Mouse (Mus musculus): ENCODE measurements around the gene Slco3a1.

The Slco3a1 gene

GRCm38 (mm10) chr7:74381051-74381450 is 173.5 kb downstream of the Slco3a1 start:
- DNase-seq (ENCODE audit: low spot score): no peak

DNA sequence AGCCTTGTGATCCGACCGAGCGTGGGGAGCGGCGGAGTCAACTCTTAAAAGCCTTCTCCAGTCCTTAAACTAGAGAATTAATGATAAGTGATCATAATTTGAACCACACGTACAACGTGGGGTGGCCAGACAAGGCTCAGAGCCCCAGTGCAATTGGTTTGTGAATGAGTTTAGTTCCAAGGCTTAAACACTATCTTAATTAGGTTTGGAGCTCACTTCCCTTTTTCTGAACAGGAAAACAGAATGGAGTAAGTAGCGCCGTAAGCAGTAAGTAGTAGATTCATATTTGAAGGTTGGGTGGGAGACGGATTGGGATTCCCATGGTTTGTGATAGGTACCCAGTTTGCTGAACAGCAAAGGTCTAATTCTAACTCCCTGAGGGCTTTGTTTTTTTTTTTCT is 176.7 kb downstream of the Slco3a1 start:
- DNase-seq (ENCODE audit: low spot score): no peak

DNA sequence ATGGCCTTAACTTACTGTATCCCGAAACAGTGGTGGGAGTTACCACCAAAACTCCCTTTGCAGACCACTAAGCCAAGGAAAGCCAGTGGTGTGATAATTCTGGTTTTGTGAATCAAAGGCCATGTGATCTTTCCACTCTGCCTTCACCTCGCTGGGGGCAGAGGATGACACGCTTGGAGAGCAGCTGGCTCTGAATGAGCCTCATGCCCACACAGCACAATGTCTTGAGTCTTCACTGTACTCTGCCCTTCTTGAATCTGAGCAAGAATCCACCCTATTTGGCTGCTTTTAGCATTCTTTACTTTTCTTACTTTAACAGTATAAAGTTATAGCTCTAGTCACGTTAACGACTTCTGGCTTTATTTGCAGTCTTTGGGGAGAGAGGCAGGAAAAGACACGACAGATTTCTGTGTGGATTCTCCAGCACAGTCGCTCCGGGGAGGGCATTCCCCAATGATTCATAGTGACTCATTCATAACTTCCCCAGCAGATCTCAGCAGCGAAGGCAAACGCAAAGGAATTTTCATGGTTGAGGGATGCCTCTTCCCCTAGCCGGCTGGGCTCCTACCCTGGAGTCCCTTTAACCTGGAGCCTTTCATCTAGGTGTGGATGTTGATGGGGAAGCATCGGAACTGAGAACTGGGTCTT is 178.1 kb downstream of the Slco3a1 start:
- no peak for DNase-seq (ENCODE audit: low spot score)

GRCm38 (mm10) chr7:74375174-74375957 is 179.2 kb downstream of the Slco3a1 start:
- DNase-seq (ENCODE audit: low spot score): no peak

DNA sequence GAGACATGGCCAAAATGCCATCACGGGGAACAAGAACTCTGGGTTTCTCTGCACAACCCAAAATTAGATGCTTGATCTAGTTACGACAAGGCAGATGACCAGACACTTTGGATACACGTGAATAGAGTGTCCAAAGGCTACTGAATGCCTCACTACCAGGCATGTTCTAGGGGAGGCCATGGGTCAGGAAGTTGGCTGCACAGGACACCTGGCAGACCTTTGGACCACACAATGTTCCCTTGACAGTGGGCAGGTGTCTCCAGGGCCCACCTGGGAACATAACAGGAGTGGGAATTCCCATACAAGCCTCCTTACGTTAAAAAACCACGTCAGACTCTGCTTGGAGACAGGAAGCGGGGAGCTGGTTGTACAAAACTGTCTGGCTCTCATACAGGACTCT is 181.5 kb downstream of the Slco3a1 start:
- DNase-seq (ENCODE audit: low spot score): no peak

DNA sequence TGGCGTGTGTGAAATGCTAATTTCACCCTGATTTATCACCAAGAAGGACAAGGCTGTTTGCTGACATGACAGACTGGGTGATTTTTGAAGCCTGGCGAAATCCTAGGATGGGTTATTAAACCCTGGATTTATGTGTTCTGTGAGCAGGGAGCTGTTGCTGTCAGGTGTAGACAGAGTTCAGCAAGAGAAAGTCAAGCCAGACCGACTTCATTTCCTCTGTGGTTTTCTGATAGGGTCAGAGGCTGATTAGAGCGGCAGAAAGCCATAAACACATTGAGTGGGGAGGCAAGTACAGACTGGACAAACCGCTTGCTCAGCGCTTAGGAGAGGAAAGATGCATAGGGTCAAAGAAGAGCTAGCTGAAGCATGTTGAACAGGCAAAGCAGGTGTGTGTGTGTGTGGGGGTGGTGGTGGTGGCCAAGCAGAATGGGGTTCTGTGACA is 182.4 kb downstream of the Slco3a1 start:
- DNase-seq (ENCODE audit: low spot score): no peak

DNA sequence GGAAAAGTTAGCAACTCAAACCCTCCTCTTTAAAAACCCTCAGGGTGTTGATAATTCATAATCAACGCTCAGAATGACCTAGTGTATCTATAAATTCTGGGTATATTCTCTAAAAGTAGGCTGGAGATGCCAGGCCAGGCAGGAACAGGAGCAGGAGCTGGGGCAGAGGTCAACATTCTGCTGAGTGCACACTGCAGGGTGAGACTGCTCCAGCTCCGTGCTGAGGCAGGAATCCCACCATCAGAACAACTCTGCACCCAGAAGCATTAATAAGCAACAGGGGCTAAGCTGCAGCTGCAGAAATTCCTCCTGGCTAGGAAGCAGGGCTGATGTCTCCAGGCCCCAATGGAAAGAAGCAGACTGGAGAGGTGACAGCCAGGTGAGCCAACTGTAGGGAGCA is 182.9 kb downstream of the Slco3a1 start:
- DNase-seq (ENCODE audit: low spot score): no peak

DNA sequence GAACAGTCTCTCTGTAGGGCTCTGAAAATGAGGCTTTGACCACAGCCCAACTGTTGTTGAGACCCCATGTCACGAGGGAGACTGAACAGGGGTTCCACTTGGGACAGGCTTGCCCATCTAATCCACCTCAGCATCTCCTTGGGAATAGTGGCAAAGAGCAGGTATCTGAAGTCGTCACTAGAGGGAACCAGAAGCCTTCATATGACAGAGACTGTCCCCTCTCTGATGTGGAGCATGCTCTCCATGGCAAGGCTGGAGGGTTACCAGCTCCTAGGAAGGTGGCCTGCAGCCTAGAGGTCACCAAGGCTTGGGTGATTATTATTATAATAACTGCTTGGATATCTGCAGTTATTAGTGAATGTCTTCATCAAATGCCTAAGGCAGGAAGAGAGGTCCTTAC is 183.4 kb downstream of the Slco3a1 start:
- no peak for DNase-seq (ENCODE audit: low spot score)

GRCm38 (mm10) chr7:74369657-74370056 is 184.9 kb downstream of the Slco3a1 start:
- peak; percentile 12 for DNase-seq (ENCODE audit: low spot score)

DNA sequence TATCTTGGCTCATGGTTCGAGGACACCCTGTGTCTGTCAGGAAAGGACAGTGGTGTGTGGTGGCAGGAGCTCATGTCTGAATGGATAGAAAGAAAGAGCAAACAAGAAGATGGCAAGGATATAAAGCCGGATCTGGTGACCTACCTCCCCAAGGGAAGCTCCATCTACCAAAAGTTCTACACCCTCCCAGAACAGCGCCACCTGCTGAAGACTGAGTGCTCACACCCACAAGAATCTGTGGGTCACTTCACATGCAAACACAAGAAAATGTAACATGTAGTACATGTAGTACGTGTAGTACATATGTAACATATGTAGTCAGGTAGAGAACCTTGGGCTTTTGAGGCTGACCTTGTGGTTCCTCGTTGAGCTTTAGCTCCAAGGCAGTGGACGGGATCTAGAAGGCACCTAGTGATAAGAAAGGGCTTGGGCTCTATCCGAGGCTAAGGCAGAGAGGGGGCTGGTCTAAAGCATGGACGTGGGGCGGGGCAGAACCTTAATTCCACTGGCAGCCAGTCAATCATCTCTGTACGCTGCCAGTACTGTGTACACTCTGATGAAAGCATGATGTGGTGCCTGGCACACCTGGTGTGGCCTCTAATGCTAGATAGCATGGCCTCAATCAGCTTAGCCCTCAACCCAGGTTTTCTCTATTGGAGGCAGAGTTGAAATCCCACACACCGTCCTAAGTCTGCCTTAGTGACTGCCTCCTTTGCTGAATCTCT is 186.2 kb downstream of the Slco3a1 start:
- no peak for DNase-seq (ENCODE audit: low spot score)

GRCm38 (mm10) chr7:74367350-74367749 is 187.2 kb downstream of the Slco3a1 start:
- DNase-seq (ENCODE audit: low spot score): no peak

GRCm38 (mm10) chr7:74365623-74366022 is 189.0 kb downstream of the Slco3a1 start:
- no peak for DNase-seq (ENCODE audit: low spot score)

- DNase-seq (ENCODE audit: low spot score): no peak
Measured at GRCm38 (mm10) chr7:74364956-74365355, 189.6 kb downstream of the Slco3a1 start.

- DNase-seq (ENCODE audit: low spot score): no peak
Measured at GRCm38 (mm10) chr7:74363440-74363839, 191.1 kb downstream of the Slco3a1 start.

DNA sequence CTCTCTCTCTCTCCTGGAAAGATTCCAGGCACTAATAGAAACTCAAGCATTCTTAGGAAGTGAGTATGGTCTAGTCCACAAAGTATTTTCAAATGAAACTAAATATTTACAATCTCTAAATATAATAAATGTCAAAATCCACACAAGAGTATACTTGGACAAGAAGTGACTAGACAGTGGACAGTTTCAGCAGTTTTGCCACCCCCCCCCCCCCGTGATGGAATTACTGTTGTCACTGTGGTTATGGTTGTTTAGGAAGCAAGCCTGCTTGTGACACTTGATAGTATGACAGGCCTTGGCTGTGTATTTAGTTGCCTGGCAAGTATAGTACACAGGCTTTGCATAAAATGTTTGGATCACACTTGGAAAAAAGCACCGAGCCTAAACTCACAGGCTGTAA is 192.9 kb downstream of the Slco3a1 start:
- no peak for DNase-seq (ENCODE audit: low spot score)

GRCm38 (mm10) chr7:74357027-74357426 is 197.6 kb downstream of the Slco3a1 start:
- DNase-seq (ENCODE audit: low spot score): no peak

DNA sequence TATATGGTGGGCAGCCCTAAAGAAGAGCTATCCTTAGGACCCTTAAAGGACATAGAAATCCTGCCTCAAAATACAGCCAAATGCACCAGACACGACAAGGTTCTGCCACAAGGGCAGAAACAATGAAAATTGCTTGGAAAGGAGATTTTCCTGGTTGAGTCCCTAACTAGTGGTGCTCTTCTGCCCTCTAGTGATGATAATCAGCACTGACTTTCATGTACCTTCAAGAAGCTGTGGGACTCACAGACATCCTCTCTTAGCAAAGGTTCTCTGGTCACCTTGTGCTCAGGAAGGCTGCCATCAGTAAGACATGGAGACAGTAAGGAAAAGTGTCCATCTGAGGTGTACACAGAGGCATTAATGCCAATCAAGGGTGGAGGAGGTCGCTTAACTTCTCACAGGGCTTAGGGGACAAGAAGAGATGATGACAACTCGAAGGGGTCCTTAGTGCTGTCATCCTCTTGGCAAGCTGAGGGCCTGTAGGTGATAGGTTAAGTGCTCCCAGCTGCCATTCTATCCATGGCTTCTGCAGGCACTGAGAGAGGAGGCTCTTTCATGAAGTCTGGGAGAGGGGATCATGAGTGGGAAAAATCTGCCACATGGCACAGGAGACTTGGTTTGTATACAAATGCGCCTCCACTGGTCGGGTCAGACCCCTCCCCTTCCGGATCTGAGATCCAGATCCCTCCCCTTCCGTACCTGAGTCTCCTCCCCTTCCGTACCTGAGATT is 199.9 kb downstream of the Slco3a1 start:
- no peak for DNase-seq (ENCODE audit: low spot score)

DNA sequence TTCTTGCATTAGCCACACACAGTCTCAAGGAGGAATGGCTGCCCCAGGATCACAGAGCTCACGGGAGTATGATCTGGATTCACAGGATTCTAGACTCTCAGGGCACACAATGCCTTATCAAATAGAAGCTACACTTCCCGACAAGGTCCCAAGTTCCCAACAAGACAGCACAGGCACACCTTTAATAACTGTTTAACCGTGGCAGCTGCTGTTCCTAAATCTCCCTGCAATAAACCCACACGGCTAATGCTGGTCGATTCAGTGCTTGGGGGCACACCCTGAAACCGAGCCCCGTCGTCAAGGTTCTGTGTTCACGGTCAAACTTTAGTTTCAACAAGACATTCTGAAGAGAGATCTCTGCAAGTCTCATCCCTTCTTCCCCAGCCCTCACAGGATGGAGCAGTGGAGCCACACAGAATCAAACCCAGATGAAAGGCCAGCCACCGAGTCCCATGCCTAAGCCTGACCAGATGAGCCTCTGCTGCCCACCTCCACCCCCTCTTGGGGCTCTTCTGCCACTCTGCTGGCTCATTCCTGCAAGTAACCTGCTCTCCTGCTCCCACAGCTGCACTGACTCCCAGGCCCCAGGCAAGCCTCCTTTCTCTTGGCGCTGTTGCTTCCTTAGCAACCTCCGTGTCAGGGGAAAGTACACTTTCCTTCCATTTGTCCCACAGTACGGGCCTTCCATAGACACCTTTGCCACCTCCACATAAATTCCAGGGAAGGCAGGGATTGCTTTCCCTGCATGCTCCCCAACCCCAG is 200.7 kb downstream of the Slco3a1 start:
- DNase-seq (ENCODE audit: low spot score): no peak

GRCm38 (mm10) chr7:74353240-74353639 is 201.3 kb downstream of the Slco3a1 start:
- no peak for DNase-seq (ENCODE audit: low spot score)

DNA sequence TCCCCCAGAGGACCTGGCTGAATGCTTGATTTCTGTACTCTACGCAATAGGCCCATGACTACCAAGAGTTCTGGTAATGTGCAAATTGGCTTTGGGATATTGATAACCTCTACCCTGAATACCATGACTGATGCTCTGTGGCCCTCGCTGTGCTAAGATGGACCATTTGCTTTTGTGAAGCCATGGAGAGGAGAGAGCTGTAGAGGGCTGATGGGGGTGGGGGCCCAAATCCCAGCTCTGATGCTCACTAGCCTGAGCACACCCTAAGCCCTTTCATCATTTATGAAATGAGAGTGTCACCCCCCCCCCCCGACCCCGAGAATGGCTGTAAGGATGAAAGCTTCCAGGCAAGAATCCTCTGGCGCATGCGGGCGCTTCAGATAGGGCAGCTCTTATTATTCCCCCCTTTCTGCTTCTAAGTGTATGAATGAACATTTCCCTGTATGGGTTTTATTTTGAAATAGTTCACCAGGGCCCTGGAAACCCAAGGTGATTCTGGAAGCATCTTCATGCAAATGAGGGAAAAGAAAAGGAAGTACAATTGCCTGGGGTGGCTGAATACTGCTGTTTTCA is 206.2 kb downstream of the Slco3a1 start:
- DNase-seq (ENCODE audit: low spot score): no peak

- no peak for DNase-seq (ENCODE audit: low spot score)
Measured at GRCm38 (mm10) chr7:74347026-74347425, 207.6 kb downstream of the Slco3a1 start.
